Mouse (Mus musculus): Measurements from ENCODE around the gene Fndc10.
"Not testable (repeated sequence)": the region's sequence is repeated elsewhere in the genome, so short reads cannot be mapped to it uniquely, and the experiment has no call there.

Gene Fndc10

GRCm38 (mm10) chr4:155694111-155694481 lies at the start of gene Fndc10:
TSS of gene Fndc10 (plus strand) at chr4:155694342.
- peak; percentile 55 to 56 for DNase-seq (ENCODE audit: low spot score in 2 of 2)

- DNase-seq (ENCODE audit: low spot score in 2 of 2) = not testable (repeated sequence)
Observed at GRCm38 (mm10) chr4:155645308-155645707, 48.8 kb upstream of the Fndc10 start, which contains the start of gene Gm10563. TSS of gene Gm10563 (minus strand) at chr4:155645408.

GRCm38 (mm10) chr4:155645721-155646120 lies 48.4 kb upstream of the Fndc10 start:
- DNase-seq (ENCODE audit: low spot score in 2 of 2) = no peak

GRCm38 (mm10) chr4:155649355-155649754 lies 44.8 kb upstream of the Fndc10 start:
- no peak for DNase-seq (ENCODE audit: low spot score in 2 of 2)

DNA sequence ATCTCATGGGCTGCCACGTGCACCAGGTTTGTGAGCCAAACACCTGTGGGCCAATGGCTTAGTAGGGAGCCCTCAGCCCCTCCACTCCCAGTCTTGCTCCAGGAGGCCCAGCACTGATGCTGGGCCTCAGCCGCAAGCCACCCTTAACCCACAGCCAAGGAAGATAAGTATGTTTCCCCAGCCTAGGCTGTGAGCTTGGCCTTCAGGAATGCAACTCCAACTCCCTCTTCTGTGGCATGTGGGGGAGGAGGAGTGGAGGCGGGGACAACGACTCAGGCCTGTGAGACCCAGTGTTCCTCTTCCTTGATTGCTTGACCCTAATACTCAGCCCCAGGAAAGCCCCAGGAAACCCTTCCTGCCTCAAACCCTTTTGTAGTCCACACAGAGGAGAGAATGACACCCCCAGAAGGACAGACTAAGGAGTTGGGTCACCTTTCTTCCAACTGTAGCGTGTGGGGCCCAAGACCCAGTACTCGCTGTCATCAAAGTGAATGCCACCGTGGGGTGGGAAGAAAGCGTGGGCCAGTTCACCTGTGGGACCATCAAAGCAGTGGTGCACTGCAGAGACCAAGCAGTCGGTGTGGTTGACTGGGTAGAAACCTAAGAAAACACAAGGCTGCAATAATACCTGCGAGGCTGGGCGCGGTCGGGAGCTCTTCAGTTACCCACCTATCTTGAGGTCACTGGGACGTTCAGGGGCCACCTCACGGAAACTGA lies 42.4 kb upstream of the Fndc10 start:
- DNase-seq (ENCODE audit: low spot score in 2 of 2) = peak; percentile 58 to 63

DNA sequence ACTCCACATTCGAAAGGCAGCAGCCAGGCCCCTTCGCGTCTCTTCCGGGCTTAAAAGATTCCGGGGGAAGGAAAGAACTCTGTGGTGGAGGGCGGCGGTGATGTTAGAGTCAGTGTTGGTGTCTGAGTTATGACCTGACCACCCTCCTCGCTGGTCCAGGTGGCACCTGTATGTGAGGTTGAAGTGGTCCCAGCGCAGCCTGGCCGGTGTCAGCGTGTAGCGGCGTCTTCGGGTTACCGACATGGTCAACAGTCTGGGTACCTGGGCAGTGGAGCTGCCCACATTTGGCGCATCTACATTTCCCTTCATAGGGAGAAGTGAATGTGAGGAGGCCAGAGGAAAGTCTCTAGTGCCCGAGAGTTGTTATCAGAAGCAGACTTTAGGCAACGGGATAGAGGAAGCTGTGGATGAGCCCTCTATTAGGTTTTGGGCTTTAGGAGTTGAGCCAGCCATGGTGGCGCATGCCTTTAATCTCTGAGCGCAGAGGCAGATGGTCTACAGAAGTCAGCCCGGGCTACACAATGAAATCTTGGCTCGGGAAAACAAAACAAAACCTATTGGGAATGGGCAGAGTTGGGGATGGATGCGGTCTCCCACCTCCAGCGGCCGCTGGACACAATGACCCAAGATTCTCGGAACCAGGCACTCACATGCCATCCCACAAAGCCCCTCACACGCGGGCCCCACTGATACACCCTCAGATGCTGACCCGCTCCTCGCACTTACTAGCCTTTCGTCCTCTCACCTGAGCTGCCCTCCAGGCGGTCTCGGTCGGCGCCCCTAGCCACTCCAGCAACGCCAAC lies 41.7 kb upstream of the Fndc10 start:
- DNase-seq (ENCODE audit: low spot score in 2 of 2) = no peak

DNA sequence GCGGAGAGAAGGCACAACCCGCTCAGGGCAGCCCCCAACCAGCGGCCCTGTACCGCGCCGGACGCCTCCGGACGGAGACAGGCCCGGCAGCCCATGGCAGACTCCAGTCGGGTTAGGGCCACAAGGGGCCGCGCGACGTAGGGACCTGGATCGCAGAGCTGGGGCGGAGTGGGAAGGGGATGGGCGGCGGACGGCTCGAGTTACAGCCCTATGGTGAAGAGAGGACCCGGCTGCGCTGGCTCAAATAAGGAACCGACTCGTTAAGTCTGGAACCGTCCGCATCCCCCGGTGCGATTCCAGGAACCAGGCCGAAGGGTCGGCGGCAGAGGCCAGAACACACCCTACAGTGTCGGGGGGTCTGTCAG lies 41.1 kb upstream of the Fndc10 start, which contains the start of gene Mmp23:
Mmp23 (minus strand) TSS at position 299 of the 365 bp plus-strand sequence.
- peak; percentile 55 to 68 for DNase-seq (ENCODE audit: low spot score in 2 of 2)

- DNase-seq (ENCODE audit: low spot score in 2 of 2) = peak in 1 of 2 experiments; percentile 32
Observed at GRCm38 (mm10) chr4:155653451-155654182, 40.5 kb upstream of the Fndc10 start.

GRCm38 (mm10) chr4:155654183-155654455 lies 40.0 kb upstream of the Fndc10 start:
- DNase-seq (ENCODE audit: low spot score in 2 of 2) = peak in 1 of 2 experiments; percentile 57

- peak in 1 of 2 experiments; percentile 58 for DNase-seq (ENCODE audit: low spot score in 2 of 2)
Observed at GRCm38 (mm10) chr4:155654456-155655298, 39.5 kb upstream of the Fndc10 start.

DNA sequence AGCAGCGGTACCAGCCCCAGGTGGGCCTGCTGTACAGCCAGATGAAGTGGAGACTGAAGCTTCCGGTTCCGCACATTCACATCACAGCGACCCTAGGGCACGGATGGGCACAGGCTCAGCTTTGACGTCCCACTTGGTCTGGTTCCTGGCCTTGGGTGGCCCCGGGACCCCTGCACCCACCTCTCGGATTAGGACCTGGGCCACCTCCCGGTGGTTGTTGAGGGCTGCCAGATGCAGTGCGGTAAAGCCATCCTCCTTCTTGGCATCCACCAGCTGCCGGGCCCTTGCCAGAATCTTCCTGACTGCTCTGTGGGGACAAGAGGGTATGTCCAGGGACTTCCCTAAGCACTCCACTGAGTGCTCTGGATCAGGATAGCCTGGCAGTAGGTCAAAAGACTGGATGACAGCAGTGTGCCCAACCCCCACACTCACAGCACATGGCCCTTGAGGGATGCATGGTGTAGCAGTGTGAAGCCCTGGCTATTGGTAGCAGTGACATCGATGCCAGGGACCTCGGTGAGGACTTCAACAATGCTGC lies 37.9 kb upstream of the Fndc10 start:
- no peak for DNase-seq (ENCODE audit: low spot score in 2 of 2)

GRCm38 (mm10) chr4:155658961-155659360 lies 35.2 kb upstream of the Fndc10 start:
- DNase-seq (ENCODE audit: low spot score in 2 of 2) = no peak

DNA sequence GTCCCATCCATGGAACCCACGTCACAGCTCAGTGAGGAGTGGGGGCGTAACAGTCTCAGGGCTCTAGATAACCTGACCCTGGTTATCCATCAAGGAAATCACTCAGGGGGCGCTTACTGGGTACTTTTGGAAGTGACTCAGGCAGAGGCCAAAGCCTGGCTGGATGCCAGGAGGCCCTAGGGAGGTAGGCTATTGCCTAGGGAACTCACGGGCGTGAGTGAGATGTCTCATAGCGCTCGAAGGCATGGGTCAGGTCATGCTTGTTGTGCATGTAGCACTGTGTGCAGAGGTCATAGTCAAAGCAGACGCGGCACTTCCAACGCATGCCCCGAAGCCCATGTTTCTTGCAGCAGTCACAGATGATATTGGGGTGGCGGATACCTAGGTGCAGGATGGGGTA lies 33.5 kb upstream of the Fndc10 start:
- DNase-seq (ENCODE audit: low spot score in 2 of 2) = no peak

DNA sequence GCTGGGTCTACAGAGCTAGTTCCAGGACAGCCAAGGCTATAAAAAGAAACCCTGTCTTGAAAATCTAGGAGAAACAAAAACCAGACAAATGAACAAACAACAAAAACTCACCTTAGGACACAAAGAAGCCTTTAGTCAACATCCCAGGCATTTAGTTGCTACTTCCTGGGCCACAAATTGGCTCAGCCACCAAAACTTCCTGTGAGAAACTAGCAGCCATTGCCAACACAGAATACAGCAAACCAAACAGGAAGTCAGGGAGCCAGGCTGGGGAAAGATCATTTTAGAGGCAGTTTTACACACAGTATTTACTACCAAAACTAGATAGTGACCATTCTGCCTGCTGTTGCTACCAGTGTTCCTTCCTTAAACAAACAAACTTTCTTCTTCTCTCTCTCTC lies 27.2 kb upstream of the Fndc10 start:
- no peak for DNase-seq (ENCODE audit: low spot score in 2 of 2)

DNA sequence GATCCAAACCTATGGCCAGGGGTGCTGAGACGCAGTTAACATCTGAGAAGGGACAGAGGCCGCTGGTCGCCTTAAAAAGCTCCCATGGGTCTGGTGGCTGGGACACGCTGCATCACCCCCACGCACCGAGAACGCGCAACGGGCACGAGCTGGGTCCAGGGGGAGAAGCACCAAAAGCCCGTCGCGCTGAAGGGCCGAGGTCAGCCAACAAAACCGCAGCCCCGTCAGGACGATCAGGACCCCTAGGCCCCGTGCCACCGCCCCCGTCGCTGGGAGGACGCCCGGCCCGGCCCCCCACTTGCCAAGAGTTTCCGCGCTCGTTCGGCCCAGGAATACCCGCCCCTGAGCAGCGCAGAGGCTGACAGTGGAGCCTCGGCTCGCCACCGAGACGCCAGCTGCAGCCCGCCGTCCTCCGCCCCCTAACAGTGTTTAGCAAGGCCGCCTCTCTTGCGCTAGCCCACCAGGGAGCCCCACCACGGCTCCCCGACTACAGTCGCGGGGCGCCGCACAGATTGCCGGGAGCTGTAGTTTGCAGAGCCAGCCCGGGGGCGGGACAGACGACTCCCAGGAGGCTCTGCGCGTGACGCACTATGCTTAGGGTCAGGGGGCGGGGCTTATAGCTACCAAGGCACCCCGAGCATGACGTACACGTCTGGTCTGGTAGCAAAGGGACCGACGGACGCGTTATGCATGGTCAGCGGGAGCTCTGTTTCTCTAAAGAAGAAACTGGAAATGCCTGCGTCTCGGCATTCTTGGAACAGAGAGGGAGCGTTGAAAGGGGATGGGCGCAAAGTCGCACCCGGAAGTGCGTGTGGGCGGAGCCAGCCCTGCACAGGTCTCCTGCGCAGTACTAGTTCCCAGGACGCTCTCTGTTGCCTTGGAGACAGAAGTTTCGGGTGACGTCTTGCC lies 25.2 kb upstream of the Fndc10 start, which contains the start of gene Mib2:
Mib2 (minus strand) TSS at position 510 of the 909 bp plus-strand sequence.
- DNase-seq (ENCODE audit: low spot score in 2 of 2) = peak; percentile 96 to 98

GRCm38 (mm10) chr4:155669598-155670075 lies 24.5 kb upstream of the Fndc10 start:
- DNase-seq (ENCODE audit: low spot score in 2 of 2) = no peak

- not testable (repeated sequence) for DNase-seq (ENCODE audit: low spot score in 2 of 2)
Observed at GRCm38 (mm10) chr4:155670236-155670635, 23.9 kb upstream of the Fndc10 start.

DNA sequence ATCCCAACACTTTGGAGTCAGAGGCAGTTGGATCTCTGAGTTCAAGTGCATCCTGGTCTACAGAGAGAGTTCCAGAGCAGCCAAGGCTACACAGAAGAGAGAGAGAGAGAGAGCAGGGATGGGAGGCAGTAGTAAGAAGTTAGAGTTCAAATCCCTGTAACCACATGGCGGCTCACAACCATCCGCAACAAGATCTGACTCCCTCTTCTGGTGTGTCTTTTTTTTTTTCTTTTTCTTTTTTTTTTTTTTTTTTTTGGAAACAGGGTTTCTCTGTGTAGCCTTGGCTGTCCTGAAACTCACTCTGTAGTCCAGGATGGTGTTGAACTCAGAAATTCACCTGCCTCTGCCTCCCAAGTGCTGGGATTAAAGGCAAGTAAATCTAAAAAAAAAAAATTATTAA lies 22.1 kb upstream of the Fndc10 start:
- no peak for DNase-seq (ENCODE audit: low spot score in 2 of 2)

GRCm38 (mm10) chr4:155675991-155676390 lies 18.2 kb upstream of the Fndc10 start:
- DNase-seq (ENCODE audit: low spot score in 2 of 2) = no peak

All from heart, adult 9 months (tissue).